Mouse (Mus musculus): ENCODE results near the gene Tanc2. TPM values are rescaled to one million over a fixed set of nuclear protein-coding genes. Genes with fewer than 3 reads are reported as not detected.

Gene Tanc2
- polyA plus RNA-seq, 1 experiment from 2014 or later: 2.9 TPM

DNA sequence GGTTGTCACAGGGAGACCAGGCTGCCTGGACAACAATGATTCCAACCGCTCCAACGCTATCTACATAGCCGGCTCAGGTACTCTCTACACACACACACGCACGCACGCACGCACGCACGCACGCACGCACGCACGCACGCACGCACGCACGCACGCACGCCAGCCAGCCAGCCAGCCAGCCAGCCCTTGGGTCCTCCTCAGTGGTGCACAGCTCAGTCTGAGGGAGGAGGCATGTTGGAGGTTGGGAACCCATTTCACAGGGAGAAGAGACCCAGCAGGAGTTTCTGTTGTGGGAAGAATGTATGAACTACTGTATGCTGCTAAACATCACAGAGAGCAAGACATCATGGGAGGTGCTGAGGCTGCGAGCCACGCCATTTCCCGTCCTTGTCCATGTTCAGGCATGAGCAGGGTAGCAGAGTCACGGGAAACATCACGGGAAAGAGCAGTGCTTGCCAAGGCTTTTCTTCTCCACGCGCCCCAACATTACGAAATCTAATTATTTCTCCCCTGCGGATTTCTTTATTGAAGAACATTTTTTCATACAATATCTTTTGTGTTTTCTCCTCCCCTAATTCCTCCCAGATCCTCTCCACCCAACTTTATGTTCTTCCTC is 366.1 kb downstream of the Tanc2 start:
- WGBS: 82% methylated on average over 28 of the region's 28 CpGs

DNA sequence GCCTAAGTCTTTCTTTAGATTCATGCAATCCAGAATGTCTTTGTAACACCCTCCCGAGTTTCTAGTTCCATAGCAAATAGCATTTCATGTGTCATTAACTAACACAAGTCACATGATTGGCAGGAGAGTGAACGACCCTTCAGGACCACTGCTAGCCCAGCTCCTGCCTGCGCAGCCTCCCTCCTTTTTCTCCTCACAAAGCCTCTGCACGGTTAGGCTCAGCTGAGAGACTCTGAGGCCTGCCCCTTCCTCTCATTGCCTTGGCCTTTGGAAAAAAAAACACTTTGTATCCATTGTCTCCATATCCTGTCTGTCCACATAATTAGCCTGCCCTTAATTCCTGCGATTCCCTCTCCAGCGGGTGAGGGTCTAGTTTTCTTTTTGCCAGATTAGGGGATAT is 367.7 kb downstream of the Tanc2 start:
- TF ChIP-seq EP300 (optimal IDR thresholded peaks at IDR 0.05) (no peak), CTCF (IDR thresholded peaks at IDR 0.05; ENCODE audit: low read depth) (no peak)
- DNase-seq (ENCODE audit: low spot score) (no peak), ATAC-seq (ENCODE audit: low FRiP score, low TSS enrichment) (no peak)
- H3K4me2 ChIP-seq (replicated peaks; ENCODE audit: low read depth): no peak overlapping the region
- H3K4me1 ChIP-seq (replicated peaks; ENCODE audit: control insufficient read depth, insufficient read depth): no peaks in the 10 kb centered on the region
- H3K9ac ChIP-seq (ENCODE audit: low read length): no peak overlapping the region
- no peaks in the 10 kb centered on the region for H3K9me3 ChIP-seq (ENCODE audit: control insufficient read depth, low read length)
- no peaks in the 10 kb centered on the region for H3K27me3 ChIP-seq (ENCODE audit: control insufficient read depth, insufficient read depth, low read length)
- H3K36me3 ChIP-seq (ENCODE audit: control insufficient read depth, insufficient read depth, low read length): no peaks in the 10 kb centered on the region
- no peak overlapping the region for H3K27ac ChIP-seq (replicated peaks)
- 67% methylated on average over 6 of the region's 6 CpGs for WGBS
- H3K4me3 ChIP-seq (ENCODE audit: low read depth, low read length): no peak overlapping the region

More for the DNA sequence above, 366.1 kb downstream of the Tanc2 start:
- no peaks in the 10 kb centered on the region for H3K4me1 ChIP-seq (replicated peaks; ENCODE audit: control insufficient read depth, insufficient read depth)
- no peak overlapping the region for H3K9ac ChIP-seq (ENCODE audit: low read length)
- no peaks in the 10 kb centered on the region for H3K27me3 ChIP-seq (ENCODE audit: control insufficient read depth, insufficient read depth, low read length)
- no peak overlapping the region for H3K27ac ChIP-seq (replicated peaks)
- H3K36me3 ChIP-seq (ENCODE audit: control insufficient read depth, insufficient read depth, low read length): no peaks in the 10 kb centered on the region
- H3K9me3 ChIP-seq (ENCODE audit: control insufficient read depth, low read length): no peaks in the 10 kb centered on the region
- DNase-seq (ENCODE audit: low spot score) (no peak), ATAC-seq (ENCODE audit: low FRiP score, low TSS enrichment) (no peak)
- no peak for TF ChIP-seq CTCF (IDR thresholded peaks at IDR 0.05; ENCODE audit: low read depth)
- TF ChIP-seq EP300 (optimal IDR thresholded peaks at IDR 0.05): no peak
- no peak overlapping the region for H3K4me2 ChIP-seq (replicated peaks; ENCODE audit: low read depth)
- no peak overlapping the region for H3K4me3 ChIP-seq (ENCODE audit: low read depth, low read length)

DNA sequence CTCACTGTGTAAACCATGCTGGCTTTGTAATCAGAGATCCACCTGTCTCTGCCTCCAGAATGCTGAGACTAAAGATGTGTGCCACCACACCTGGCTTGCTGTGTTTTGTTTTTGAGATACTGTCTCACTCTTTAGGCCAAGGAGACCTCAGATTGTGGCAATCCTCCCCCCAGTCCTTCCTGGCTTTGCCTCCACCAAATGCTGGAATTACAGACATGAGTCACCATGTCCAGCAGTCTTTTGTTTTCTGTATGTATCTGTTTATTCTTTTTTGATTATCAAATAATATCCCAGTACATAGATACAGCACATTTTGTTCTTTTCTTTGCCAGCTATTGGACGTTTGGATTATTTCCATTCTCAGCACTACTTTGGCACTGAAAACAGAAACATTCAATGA is 368.8 kb downstream of the Tanc2 start:
- 13% methylated on average over 1 of the region's 1 CpGs for WGBS
- H3K27ac ChIP-seq (replicated peaks): no peak overlapping the region
- no peak overlapping the region for H3K9ac ChIP-seq (ENCODE audit: low read length)
- no peaks in the 10 kb centered on the region for H3K9me3 ChIP-seq (ENCODE audit: control insufficient read depth, low read length)
- no peaks in the 10 kb centered on the region for H3K36me3 ChIP-seq (ENCODE audit: control insufficient read depth, insufficient read depth, low read length)
- DNase-seq (ENCODE audit: low spot score) (no peak), ATAC-seq (ENCODE audit: low FRiP score, low TSS enrichment) (no peak)
- H3K4me3 ChIP-seq (ENCODE audit: low read depth, low read length): no peak overlapping the region
- TF ChIP-seq CTCF (IDR thresholded peaks at IDR 0.05; ENCODE audit: low read depth) (no peak), EP300 (optimal IDR thresholded peaks at IDR 0.05) (no peak)
- H3K27me3 ChIP-seq (ENCODE audit: control insufficient read depth, insufficient read depth, low read length): no peaks in the 10 kb centered on the region
- no peaks in the 10 kb centered on the region for H3K4me1 ChIP-seq (replicated peaks; ENCODE audit: control insufficient read depth, insufficient read depth)
- no peak overlapping the region for H3K4me2 ChIP-seq (replicated peaks; ENCODE audit: low read depth)

DNA sequence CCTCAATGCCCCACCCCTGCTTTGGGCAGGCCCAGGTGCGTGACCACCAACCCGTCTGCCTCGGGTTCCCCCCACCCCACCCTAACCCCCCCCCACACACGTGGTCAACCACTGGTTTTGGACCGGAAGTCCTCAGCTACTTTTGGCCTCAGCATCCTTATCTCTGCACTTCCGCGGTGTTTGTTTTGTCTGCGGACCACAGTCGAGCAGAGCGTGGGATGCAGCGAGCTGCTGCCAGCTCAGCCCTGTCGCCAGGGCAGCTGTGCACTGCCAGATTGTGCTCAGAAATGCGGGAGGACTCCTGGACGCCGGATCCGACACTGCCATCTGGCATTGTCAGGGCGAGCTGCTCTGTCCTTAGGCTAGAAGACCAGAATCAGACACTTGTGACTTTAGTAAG is 369.6 kb downstream of the Tanc2 start:
- WGBS: 19% methylated on average over 17 of the region's 17 CpGs
- H3K4me3 ChIP-seq (ENCODE audit: low read depth, low read length): no peak overlapping the region
- no peak for TF ChIP-seq CTCF (IDR thresholded peaks at IDR 0.05; ENCODE audit: low read depth)
- no peak for TF ChIP-seq EP300 (optimal IDR thresholded peaks at IDR 0.05)
- H3K9ac ChIP-seq (ENCODE audit: low read length): no peak overlapping the region
- H3K36me3 ChIP-seq (ENCODE audit: control insufficient read depth, insufficient read depth, low read length): no peaks in the 10 kb centered on the region
- no peaks in the 10 kb centered on the region for H3K4me1 ChIP-seq (replicated peaks; ENCODE audit: control insufficient read depth, insufficient read depth)
- no peak overlapping the region for H3K27ac ChIP-seq (replicated peaks)
- H3K4me2 ChIP-seq (replicated peaks; ENCODE audit: low read depth): no peak overlapping the region
- ATAC-seq (ENCODE audit: low FRiP score, low TSS enrichment): no peak
- H3K27me3 ChIP-seq (ENCODE audit: control insufficient read depth, insufficient read depth, low read length): no peaks in the 10 kb centered on the region
- no peaks in the 10 kb centered on the region for H3K9me3 ChIP-seq (ENCODE audit: control insufficient read depth, low read length)
- DNase-seq (ENCODE audit: low spot score): no peak

DNA sequence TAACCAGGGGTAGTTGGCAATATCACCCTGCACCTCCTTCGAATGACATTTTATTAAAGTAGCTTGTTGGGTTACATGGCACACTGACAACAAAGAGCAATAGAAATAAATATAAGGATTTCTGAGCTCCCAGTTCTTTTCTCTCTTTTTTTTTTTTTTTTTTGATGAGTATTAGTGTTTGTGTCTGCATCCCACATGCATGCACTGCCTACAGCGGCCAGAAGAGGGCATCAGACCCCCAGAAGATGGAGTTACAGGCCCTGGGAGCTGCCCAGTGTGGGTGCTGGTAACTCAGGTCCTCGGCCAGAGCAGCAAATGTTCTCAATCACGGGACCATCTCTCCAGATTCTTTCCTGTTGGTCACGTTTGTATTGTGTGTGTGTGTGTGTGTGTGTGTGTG is 374.9 kb downstream of the Tanc2 start:
- TF ChIP-seq EP300 (optimal IDR thresholded peaks at IDR 0.05) (no peak), CTCF (IDR thresholded peaks at IDR 0.05; ENCODE audit: low read depth) (peak; percentile 39)
- Histone ChIP-seq H3K27me3 (ENCODE audit: control insufficient read depth, insufficient read depth, low read length) (peaks cover 5% of the 10 kb centered on the region; the same call in 1 of the 2 replicates), H3K36me3 (ENCODE audit: control insufficient read depth, insufficient read depth, low read length) (no peaks in the 10 kb centered on the region), H3K27ac (replicated peaks) (no peak overlapping the region), H3K4me3 (ENCODE audit: low read depth, low read length) (no peak overlapping the region), H3K9ac (ENCODE audit: low read length) (no peak overlapping the region), H3K9me3 (ENCODE audit: control insufficient read depth, low read length) (no peaks in the 10 kb centered on the region), H3K4me1 (replicated peaks; ENCODE audit: control insufficient read depth, insufficient read depth) (no peaks in the 10 kb centered on the region), H3K4me2 (replicated peaks; ENCODE audit: low read depth) (no peak overlapping the region)
- ATAC-seq (ENCODE audit: low FRiP score, low TSS enrichment) (no peak), DNase-seq (ENCODE audit: low spot score) (no peak)
- 64% methylated on average over 5 of the region's 5 CpGs for WGBS

DNA sequence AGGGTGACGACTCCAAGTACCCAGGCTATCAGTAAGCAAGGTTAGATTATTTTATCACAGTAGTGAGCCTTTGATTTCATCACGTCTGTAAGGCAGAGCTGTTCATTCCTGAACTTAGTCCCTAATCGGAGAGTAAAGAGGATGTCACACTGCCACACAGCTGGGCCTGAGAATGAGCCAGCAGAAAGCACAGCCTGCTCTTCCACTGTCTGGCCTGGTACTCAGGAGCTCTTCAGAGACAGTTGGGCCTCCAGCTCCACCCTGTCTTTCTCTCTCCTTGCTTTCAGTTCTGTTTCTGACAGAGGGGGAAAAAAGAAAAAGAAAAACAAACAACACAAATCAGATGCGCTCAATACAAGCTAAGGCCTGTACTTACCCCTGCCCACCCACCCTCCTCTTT is 376.5 kb downstream of the Tanc2 start:
- peaks cover 5% of the 10 kb centered on the region; the same call in 1 of the 2 replicates for H3K27me3 ChIP-seq (ENCODE audit: control insufficient read depth, insufficient read depth, low read length)
- H3K4me2 ChIP-seq (replicated peaks; ENCODE audit: low read depth): no peak overlapping the region
- H3K36me3 ChIP-seq (ENCODE audit: control insufficient read depth, insufficient read depth, low read length): no peaks in the 10 kb centered on the region
- 76% methylated on average over 4 of the region's 4 CpGs for WGBS
- no peak overlapping the region for H3K4me3 ChIP-seq (ENCODE audit: low read depth, low read length)
- DNase-seq (ENCODE audit: low spot score) (no peak), ATAC-seq (ENCODE audit: low FRiP score, low TSS enrichment) (no peak)
- no peaks in the 10 kb centered on the region for H3K9me3 ChIP-seq (ENCODE audit: control insufficient read depth, low read length)
- H3K4me1 ChIP-seq (replicated peaks; ENCODE audit: control insufficient read depth, insufficient read depth): no peaks in the 10 kb centered on the region
- TF ChIP-seq CTCF (IDR thresholded peaks at IDR 0.05; ENCODE audit: low read depth) (no peak), EP300 (optimal IDR thresholded peaks at IDR 0.05) (no peak)
- H3K9ac ChIP-seq (ENCODE audit: low read length): no peak overlapping the region
- no peak overlapping the region for H3K27ac ChIP-seq (replicated peaks)

Measured in stomach, postnatal 0 days (tissue).